Mouse (Mus musculus) cerebral cortex, adult 2 months (tissue): ENCODE results near the gene Crat.

Experiments
- WGBS: fragments of 180-500 bp; shearing (Covaris S2); methylation state at CpG from one replicate; pipeline ENCODE4 v1.1.7; 2018; 5-methylcytosine and 5-hydroxymethylcytosine counted together

Crat gene

GRCm38 (mm10) chr2:30415157-30415935, at the start of gene Crat:
Crat (minus strand) TSS chr2:30415813.
- WGBS, result 1% methylated on average over 58 of the region's 58 CpGs

GRCm38 (mm10) chr2:30464411-30464810, 48.8 kb upstream of the Crat start:
- WGBS, result 35% methylated on average over 5 of the region's 5 CpGs

- 3% methylated on average over 9 of the region's 9 CpGs for WGBS
These were observed 48.3 kb upstream of the Crat start for GRCm38 (mm10) chr2:30463904-30464330.

GRCm38 (mm10) chr2:30463341-30463761, 47.7 kb upstream of the Crat start:
- WGBS, result 48% methylated on average over 5 of the region's 5 CpGs

GRCm38 (mm10) chr2:30459241-30459640, 43.6 kb upstream of the Crat start:
- 85% methylated on average over 6 of the region's 6 CpGs for WGBS

GRCm38 (mm10) chr2:30458349-30458748, 42.7 kb upstream of the Crat start:
- 51% methylated on average over 6 of the region's 6 CpGs for WGBS

- 83% methylated on average over 13 of the region's 13 CpGs for WGBS
These were observed 40.7 kb upstream of the Crat start for GRCm38 (mm10) chr2:30456104-30456980.

- 87% methylated on average over 5 of the region's 5 CpGs for WGBS
These were observed 39.0 kb upstream of the Crat start for GRCm38 (mm10) chr2:30454587-30454986.

- 67% methylated on average over 3 of the region's 3 CpGs for WGBS
These were observed 38.0 kb upstream of the Crat start for GRCm38 (mm10) chr2:30453570-30453969.

- 87% methylated on average over 3 of the region's 3 CpGs for WGBS
These were observed 35.9 kb upstream of the Crat start for GRCm38 (mm10) chr2:30451525-30451924.

GRCm38 (mm10) chr2:30450530-30450929, 34.9 kb upstream of the Crat start:
- WGBS, result 77% methylated on average over 1 of the region's 1 CpGs

GRCm38 (mm10) chr2:30448371-30448770, 32.8 kb upstream of the Crat start:
- 79% methylated on average over 7 of the region's 7 CpGs for WGBS

- 52% methylated on average over 10 of the region's 10 CpGs for WGBS
These were observed 31.5 kb upstream of the Crat start for GRCm38 (mm10) chr2:30446891-30447826.

GRCm38 (mm10) chr2:30445312-30445711, 29.7 kb upstream of the Crat start:
- WGBS, result 76% methylated on average over 2 of the region's 2 CpGs

GRCm38 (mm10) chr2:30444006-30444405, 28.4 kb upstream of the Crat start:
- 72% methylated on average over 5 of the region's 5 CpGs for WGBS

GRCm38 (mm10) chr2:30443281-30443680, 27.7 kb upstream of the Crat start:
- 73% methylated on average over 4 of the region's 4 CpGs for WGBS

GRCm38 (mm10) chr2:30442498-30442890, 26.9 kb upstream of the Crat start:
- 36% methylated on average over 5 of the region's 5 CpGs for WGBS

- WGBS, result 3% methylated on average over 15 of the region's 15 CpGs
These were observed 26.2 kb upstream of the Crat start for GRCm38 (mm10) chr2:30441518-30442497.

GRCm38 (mm10) chr2:30440701-30441517, 25.3 kb upstream of the Crat start:
- 14% methylated on average over 12 of the region's 12 CpGs for WGBS
